Mouse (Mus musculus): ENCODE results near the gene Gstz1. TPM values are rescaled to one million over a fixed set of nuclear protein-coding genes. Genes with fewer than 3 reads are reported as not detected.
A peak's percentile ranks its signal among the peaks of the same experiment; 100 is the strongest.
"Not testable (repeated sequence)": the region's sequence is repeated elsewhere in the genome, so short reads cannot be mapped to it uniquely, and the experiment has no call there.

Gene Gstz1
- polyA plus RNA-seq, 1 experiment from 2014 or later: 33.3 TPM

DNA sequence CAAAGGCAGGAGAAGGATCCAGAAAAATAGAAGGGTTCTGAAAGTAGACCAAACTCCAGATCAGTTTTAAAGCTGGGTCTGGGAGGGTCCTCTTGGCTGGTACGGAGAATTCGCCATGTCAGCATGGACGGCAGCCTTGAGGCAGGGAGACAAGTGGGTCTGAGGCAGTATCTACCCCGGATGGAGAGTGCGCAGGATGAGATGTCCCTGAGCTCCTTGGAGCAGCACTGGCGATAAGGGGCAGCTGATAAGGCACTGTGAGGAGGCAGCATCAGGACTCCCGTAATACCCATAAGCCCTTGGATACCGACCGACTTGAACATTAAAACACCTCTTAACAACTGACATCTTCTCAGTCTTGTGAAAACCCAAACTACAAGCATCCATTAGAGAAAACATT, 14.2 kb upstream of the Gstz1 start:
- no peak overlapping the region for H3K4me3 ChIP-seq
- no peaks in the 10 kb centered on the region for H3K4me1 ChIP-seq
- no peak overlapping the region for H3K9ac ChIP-seq
- H3K4me2 ChIP-seq: no peak overlapping the region
- ATAC-seq (ENCODE audit: borderline replicate concordance, extremely low read depth, low FRiP score, low TSS enrichment): no peak
- H3K9me3 ChIP-seq: no peaks in the 10 kb centered on the region
- WGBS: 86% methylated on average over 9 of the region's 9 CpGs
- H3K36me3 ChIP-seq: peaks cover 4% of the 10 kb centered on the region
- no peak overlapping the region for H3K27ac ChIP-seq
- no peaks in the 10 kb centered on the region for H3K27me3 ChIP-seq

DNA sequence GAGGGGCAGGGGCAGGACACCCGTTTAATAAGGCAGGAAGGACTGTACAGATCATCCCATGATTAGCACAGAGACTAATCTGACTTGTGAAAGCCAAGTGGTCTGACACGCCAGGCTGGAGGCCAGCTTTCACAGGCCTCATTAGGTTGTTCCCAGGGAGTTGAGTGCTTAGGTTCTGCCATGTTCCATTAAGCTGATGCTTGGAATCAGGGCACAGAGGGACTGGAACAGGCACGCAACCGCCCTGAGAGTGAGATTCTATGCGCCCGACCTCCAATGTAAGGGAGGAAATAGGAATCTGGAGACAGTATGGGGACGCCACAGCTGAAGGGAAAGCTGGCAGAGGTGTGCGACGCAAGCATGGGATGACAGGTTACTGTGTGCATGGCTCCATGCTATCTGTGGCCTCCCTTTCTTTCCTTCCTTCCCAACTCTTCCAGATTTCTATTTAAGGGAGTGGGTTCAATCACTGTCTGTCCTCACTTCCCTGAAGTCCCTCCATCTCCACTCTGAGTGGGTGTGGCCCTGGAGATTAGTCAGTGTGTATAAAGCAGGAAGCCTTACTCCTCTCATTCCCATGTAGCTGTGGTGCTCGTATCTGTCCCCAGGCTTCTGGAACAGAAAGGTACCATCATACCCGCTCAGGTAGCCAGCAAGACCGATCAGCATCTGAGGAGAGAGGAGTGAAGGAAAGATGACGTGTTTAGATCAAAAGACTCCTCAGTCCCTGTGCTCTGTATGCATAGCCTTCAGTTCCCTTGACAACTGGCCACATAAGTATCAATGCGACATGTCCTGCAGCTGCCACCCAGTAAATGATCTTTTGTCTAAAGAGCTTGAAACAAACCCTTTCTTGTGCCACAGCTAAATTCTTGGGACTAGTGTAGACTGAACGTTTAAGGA, 9.3 kb upstream of the Gstz1 start:
- WGBS: 82% methylated on average over 15 of the region's 15 CpGs
- Histone ChIP-seq H3K9ac (no peak overlapping the region), H3K4me2 (no peak overlapping the region), H3K4me1 (no peaks in the 10 kb centered on the region), H3K36me3 (no peaks in the 10 kb centered on the region), H3K27ac (no peak overlapping the region), H3K4me3 (no peak overlapping the region), H3K9me3 (no peaks in the 10 kb centered on the region), H3K27me3 (no peaks in the 10 kb centered on the region)
- no peak for ATAC-seq (ENCODE audit: borderline replicate concordance, extremely low read depth, low FRiP score, low TSS enrichment)

DNA sequence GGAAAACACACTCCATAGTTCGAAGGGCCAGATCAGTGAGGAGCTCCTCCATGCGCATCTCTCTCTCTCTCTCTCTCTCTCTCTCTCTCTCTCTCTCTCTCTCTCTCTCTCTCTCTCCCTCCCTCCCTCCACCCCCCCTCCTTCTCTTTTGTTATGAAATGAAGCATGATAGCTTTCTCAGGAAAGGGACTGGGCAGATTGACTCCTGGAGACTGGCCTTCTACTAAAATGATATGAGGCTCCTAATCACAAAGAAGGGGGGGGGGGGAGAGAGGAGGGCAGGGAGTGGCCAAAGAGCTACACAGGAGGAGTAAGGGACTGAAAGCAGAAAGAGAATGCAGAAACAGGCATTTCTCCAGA, 8.6 kb upstream of the Gstz1 start:
- Histone ChIP-seq H3K27me3 (no peaks in the 10 kb centered on the region), H3K36me3 (no peaks in the 10 kb centered on the region), H3K27ac (no peak overlapping the region), H3K4me1 (no peaks in the 10 kb centered on the region), H3K9ac (no peak overlapping the region), H3K4me2 (no peak overlapping the region), H3K9me3 (no peaks in the 10 kb centered on the region), H3K4me3 (no peak overlapping the region)
- no peak for ATAC-seq (ENCODE audit: borderline replicate concordance, extremely low read depth, low FRiP score, low TSS enrichment)
- 77% methylated on average over 2 of the region's 2 CpGs for WGBS

DNA sequence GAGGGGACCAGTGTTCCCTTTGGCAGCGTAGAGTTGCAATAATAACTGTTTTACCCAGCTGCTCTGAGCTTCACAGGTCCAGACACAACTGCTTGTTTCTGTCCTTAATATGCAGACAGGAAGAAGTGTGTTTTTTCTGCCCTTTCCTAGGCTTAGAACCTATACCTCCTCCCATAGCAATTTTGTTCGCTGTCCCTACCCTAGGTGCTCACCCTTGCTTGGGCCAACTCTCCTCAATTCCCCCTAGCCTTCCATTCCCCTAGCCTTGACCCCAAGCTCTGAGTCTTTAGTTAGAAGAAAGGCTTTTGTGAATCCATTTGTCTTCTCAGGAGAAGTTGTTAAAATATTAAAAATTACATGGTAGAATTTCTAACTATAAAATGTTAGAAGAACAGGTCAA, 8.2 kb upstream of the Gstz1 start:
- Histone ChIP-seq H3K9me3 (no peaks in the 10 kb centered on the region), H3K4me2 (no peak overlapping the region), H3K27me3 (no peaks in the 10 kb centered on the region), H3K9ac (no peak overlapping the region), H3K4me3 (no peak overlapping the region), H3K36me3 (no peaks in the 10 kb centered on the region), H3K27ac (no peak overlapping the region), H3K4me1 (no peaks in the 10 kb centered on the region)
- no peak for ATAC-seq (ENCODE audit: borderline replicate concordance, extremely low read depth, low FRiP score, low TSS enrichment)
- WGBS: 59% methylated on average over 2 of the region's 2 CpGs

DNA sequence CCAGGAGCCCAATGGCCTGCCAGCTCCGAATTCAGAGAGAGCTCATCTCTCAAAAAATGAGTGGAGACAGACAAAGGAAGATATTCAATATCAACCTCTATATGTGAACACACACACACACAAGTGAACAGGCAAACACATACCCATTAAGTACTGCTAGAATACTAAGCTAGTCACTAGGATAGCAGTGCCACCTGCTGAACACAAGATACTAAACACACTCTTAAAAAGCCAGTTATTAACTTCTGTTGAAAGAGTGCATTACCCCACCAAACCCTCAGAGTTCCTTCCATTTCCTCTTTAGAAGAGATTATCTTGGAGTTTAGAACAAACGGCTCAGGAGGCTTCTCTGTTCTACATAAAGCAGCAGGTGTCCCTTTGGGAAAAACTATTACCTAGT, 4.8 kb upstream of the Gstz1 start:
- peaks cover 8% of the 10 kb centered on the region for H3K4me1 ChIP-seq
- H3K4me3 ChIP-seq: no peak overlapping the region
- H3K4me2 ChIP-seq: no peak overlapping the region
- H3K27me3 ChIP-seq: no peaks in the 10 kb centered on the region
- H3K27ac ChIP-seq: no peak overlapping the region
- no peak overlapping the region for H3K9ac ChIP-seq
- no peak for ATAC-seq (ENCODE audit: borderline replicate concordance, extremely low read depth, low FRiP score, low TSS enrichment)
- 73% methylated on average over 2 of the region's 2 CpGs for WGBS
- no peaks in the 10 kb centered on the region for H3K9me3 ChIP-seq
- no peaks in the 10 kb centered on the region for H3K36me3 ChIP-seq

DNA sequence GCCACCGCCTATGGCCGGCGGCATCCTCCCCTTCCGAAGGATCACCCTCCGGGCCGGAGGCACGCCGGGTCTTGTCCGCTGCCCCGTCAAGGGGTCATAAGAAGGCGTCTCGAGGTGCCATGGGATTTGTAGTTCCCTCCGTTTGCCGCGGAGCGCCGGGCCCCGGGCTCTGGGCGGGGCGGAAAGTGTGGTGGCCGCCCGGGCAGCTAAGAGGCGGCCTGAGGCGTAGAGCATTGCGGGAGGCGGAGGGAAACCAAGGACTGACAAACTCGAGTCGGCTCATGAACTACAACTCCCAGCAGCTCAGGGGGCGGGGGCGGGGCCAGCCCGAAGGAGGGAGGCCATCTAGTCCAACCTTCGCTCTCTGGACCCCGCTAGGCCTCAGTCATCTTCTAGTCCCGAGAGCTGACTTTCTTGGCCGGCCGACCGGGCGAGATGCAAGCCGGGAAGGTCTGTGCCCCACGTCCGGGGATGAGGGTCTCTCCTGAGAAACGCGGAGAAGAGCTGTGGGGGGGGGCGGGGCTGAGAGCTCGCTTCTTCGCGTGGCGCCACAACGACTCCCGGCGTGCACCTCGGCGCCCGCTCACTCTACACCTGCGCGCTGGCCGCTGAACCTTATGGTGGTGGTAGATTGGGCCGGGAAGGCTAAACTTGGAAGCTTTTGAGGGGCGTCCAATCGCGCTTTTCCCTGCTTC, 577 bp downstream of the Gstz1 start, which contains the start of gene Pomt2:
Gene Pomt2, minus strand, starts transcription at position 574 of the 695 bp plus-strand sequence.
- 0 out of 2 replicates have a peak, but pooled peaks cover 5% of the 10 kb centered on the region for H3K36me3 ChIP-seq
- H3K27ac ChIP-seq: peak within 1 kb of the TSS; percentile 97
- ATAC-seq (ENCODE audit: borderline replicate concordance, extremely low read depth, low FRiP score, low TSS enrichment): peak; percentile 98
- H3K4me2 ChIP-seq: peak within 1 kb of the TSS; percentile 70
- peak within 1 kb of the TSS; percentile 65 for H3K4me3 ChIP-seq
- peak within 1 kb of the TSS; percentile 79 for H3K9ac ChIP-seq
- WGBS: under 1% methylated on average over 60 of the region's 61 CpGs
- H3K27me3 ChIP-seq: no peaks in the 10 kb centered on the region
- no peaks in the 10 kb centered on the region for H3K9me3 ChIP-seq
- H3K4me1 ChIP-seq: peaks cover 15% of the 10 kb centered on the region

DNA sequence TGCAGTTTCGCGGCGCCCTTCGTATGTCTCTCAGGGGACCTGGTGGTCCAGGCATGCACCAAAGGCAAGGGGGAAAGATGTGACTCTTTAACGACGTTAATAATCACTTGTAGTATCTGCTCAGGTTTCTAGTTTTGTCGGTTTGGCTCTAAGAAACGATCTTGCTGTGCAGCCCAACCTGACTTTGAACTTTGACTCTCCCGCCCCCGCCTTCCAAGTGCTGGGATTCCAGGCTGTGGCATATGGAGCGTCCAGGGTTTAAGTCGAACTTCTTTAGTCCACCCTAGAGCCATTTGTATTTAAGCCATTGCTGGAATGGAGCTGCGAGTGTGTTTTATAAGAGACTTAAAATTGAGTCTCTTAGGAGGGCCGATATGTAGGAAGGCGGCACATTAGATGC, 1.2 kb downstream of the Gstz1 start:
- WGBS: 12% methylated on average over 15 of the region's 15 CpGs
- Histone ChIP-seq H3K4me1 (peaks cover 15% of the 10 kb centered on the region), H3K4me2 (peak overlapping the region; percentile 70), H3K9me3 (no peaks in the 10 kb centered on the region), H3K4me3 (peak overlapping the region; percentile 65), H3K36me3 (0 out of 2 replicates have a peak, but pooled peaks cover 5% of the 10 kb centered on the region), H3K9ac (peak overlapping the region; percentile 79), H3K27ac (peak overlapping the region; percentile 97), H3K27me3 (no peaks in the 10 kb centered on the region)
- no peak for ATAC-seq (ENCODE audit: borderline replicate concordance, extremely low read depth, low FRiP score, low TSS enrichment)

DNA sequence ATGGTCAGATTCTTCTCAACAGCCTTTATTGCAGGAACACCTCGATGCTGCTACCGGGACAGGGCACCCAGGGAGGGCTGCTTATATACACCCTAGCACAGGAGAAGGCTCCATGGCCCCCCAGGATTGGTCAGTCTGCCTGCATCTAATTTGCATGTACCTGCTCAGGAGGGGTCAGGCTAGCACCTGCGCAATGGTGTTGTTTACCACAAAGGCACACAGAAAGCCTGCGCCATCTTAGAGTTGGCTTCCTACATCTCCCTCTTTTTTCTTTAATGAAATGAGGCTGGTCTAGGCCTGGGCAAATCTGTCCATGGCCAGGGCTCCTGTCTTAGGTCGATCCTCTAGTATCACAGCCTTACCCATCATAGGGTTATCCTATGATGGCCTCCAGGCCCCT, 2.5 kb downstream of the Gstz1 start:
- no peak for ATAC-seq (ENCODE audit: borderline replicate concordance, extremely low read depth, low FRiP score, low TSS enrichment)
- H3K27ac ChIP-seq: no peak overlapping the region

DNA sequence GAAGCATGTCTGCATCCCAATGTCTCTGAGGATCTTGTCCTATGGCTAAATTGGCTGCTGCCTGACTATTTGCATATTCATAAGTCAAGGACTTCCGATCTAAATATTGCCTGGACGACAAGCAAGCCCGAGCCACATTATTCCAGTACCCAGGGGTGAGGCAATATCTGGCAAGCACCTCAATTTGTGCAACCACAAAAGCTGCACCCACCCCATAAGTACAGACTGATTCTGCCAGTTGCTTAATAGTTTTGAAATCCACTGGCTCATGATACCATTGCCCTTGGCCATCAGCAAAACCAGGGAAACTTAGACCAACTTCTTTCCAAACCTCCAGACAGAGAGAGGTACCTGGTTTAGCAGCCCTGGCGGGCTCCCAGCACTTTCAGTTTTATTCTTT, 7.5 kb downstream of the Gstz1 start:
- not testable (repeated sequence) for H3K9ac ChIP-seq; H3K4me3 ChIP-seq; H3K27ac ChIP-seq; H3K9me3 ChIP-seq; H3K27me3 ChIP-seq; H3K4me1 ChIP-seq; H3K4me2 ChIP-seq; ATAC-seq (ENCODE audit: borderline replicate concordance, extremely low read depth, low FRiP score, low TSS enrichment)
- H3K36me3 ChIP-seq: peaks cover 13% of the 10 kb centered on the region; the same call in 1 of the 2 replicates
- WGBS: 88% methylated on average over 4 of the region's 4 CpGs

More for the DNA sequence above, 2.5 kb downstream of the Gstz1 start:
- H3K4me3 ChIP-seq: no peak overlapping the region
- H3K27me3 ChIP-seq: no peaks in the 10 kb centered on the region
- no peak overlapping the region for H3K9ac ChIP-seq
- 96% methylated on average over 5 of the region's 5 CpGs for WGBS
- peaks cover 15% of the 10 kb centered on the region for H3K4me1 ChIP-seq
- H3K36me3 ChIP-seq: 0 out of 2 replicates have a peak, but pooled peaks cover 5% of the 10 kb centered on the region
- H3K9me3 ChIP-seq: no peaks in the 10 kb centered on the region
- no peak overlapping the region for H3K4me2 ChIP-seq

DNA sequence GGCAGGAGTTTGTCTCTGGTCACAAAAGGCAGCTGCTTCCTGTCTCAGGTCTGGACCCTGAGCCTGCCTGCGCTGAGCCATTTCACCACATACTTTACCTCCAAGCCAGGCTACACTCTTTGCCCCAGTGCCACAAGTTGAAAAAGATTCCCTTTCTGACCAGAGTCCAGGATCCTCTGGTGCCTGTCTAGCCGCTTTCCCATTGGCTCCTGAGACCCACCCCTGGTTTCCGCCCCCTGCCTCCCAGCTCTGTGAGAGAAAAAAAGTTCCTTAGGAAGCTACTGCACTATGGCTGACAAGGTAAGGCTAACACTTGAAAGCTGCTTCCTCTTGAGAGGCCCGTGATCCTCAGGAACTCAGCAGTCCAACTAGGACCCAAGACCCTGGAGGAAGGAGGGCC, 10.4 kb downstream of the Gstz1 start:
- Histone ChIP-seq H3K4me2 (peak overlapping the region; percentile 39), H3K27me3 (no peaks in the 10 kb centered on the region), H3K36me3 (peaks cover 11% of the 10 kb centered on the region; the same call in 1 of the 2 replicates), H3K4me3 (peak overlapping the region; percentile 14), H3K9me3 (no peaks in the 10 kb centered on the region), H3K4me1 (peaks cover 6% of the 10 kb centered on the region; the same call in 1 of the 2 replicates), H3K27ac (peak overlapping the region; percentile 75), H3K9ac (no peak overlapping the region)
- 31% methylated on average over 4 of the region's 4 CpGs for WGBS
- ATAC-seq (ENCODE audit: borderline replicate concordance, extremely low read depth, low FRiP score, low TSS enrichment): peak; percentile 48; the same call in 1 of the 2 replicates

DNA sequence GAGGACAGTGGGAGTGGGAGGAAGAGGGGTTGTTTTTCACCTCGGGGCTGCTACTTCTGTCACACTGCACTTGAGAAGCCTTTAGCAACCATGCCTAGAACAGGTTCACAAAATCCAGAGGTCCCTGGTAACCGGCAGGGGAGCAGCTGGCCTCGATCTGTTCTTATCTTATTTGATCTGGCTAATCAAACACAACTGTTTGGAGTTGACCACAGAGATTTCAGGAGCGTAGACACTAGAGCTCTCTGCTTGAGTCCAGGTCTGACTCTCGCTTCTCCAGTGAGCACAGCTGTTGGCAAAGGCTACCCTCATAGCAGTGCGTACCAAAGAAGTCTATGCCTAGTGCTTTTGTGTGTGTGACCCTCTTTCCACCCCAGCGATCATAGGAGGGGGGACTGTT, 11.1 kb downstream of the Gstz1 start:
- H3K4me1 ChIP-seq: peaks cover 6% of the 10 kb centered on the region; the same call in 1 of the 2 replicates
- peak overlapping the region; percentile 39 for H3K4me2 ChIP-seq
- H3K9ac ChIP-seq: no peak overlapping the region
- H3K36me3 ChIP-seq: peaks cover 11% of the 10 kb centered on the region; the same call in 1 of the 2 replicates
- peak; percentile 68; the same call in 1 of the 2 replicates for ATAC-seq (ENCODE audit: borderline replicate concordance, extremely low read depth, low FRiP score, low TSS enrichment)
- no peaks in the 10 kb centered on the region for H3K27me3 ChIP-seq
- H3K9me3 ChIP-seq: no peaks in the 10 kb centered on the region
- peak overlapping the region; percentile 14; the same call in 1 of the 2 replicates for H3K4me3 ChIP-seq
- WGBS: 43% methylated on average over 7 of the region's 7 CpGs
- H3K27ac ChIP-seq: peak overlapping the region; percentile 75

DNA sequence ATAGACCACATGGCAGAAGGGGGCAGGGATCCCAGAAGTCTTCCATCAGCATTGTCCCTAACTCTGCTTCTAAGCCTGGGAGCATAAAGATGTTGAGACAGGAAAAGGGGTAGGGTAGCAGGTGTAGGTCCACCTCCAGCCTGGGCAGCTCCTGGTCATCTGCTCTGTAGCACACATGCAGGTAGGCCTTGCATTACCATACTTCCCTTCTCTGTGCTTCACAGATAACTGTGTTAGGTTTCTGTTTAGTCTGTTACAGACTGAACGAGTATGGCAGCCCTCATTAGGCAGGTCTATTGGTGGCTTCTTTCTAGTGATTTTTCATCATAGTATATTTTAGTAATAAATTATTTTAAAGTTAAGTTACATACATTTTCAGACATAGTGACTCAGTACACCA, 13.3 kb downstream of the Gstz1 start:
- H3K4me1 ChIP-seq: peaks cover 6% of the 10 kb centered on the region; the same call in 1 of the 2 replicates
- no peak for ATAC-seq (ENCODE audit: borderline replicate concordance, extremely low read depth, low FRiP score, low TSS enrichment)
- H3K27me3 ChIP-seq: no peaks in the 10 kb centered on the region
- H3K4me2 ChIP-seq: no peak overlapping the region
- H3K4me3 ChIP-seq: no peak overlapping the region
- no peak overlapping the region for H3K27ac ChIP-seq
- H3K9me3 ChIP-seq: no peaks in the 10 kb centered on the region
- H3K36me3 ChIP-seq: peaks cover 19% of the 10 kb centered on the region; the same call in 1 of the 2 replicates
- H3K9ac ChIP-seq: no peak overlapping the region
- 61% methylated on average over 1 of the region's 1 CpGs for WGBS

Measured in lung, embryonic 15.5 days (tissue).